Mouse (Mus musculus): Measurements from ENCODE around the gene Spint5. TPM values are rescaled to one million over a fixed set of nuclear protein-coding genes. Genes with fewer than 3 reads are reported as not detected.

Gene Spint5
- polyA plus RNA-seq, 1 experiment from 2014 or later = not detected

DNA sequence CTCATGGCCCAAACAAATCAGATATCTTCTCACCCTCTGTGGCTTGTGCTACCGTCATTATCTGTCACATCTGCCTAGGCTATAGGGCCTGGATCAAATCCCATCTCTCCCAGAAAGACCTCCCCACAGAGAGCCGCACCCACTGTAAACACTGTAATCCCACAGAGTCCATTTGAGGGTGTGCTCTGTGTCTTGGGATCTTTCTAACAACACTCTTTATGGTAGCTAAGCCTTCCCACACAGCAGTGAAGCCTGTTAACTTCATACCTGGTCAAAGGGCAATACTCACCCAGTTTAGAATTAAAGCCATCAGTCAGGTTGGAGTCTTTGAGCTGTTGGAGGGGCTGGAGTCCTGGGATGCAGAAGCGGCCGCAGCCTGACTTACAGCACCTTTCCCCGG lies 16.6 kb downstream of the Spint5 start:
- no peaks in the 10 kb centered on the region for H3K36me3 ChIP-seq (ENCODE audit: control insufficient read depth, insufficient read depth)
- H3K4me1 ChIP-seq (replicated peaks; ENCODE audit: control insufficient read depth, insufficient read depth, low read length) = no peaks in the 10 kb centered on the region
- H3K9me3 ChIP-seq (ENCODE audit: control insufficient read depth, low read length) = no peaks in the 10 kb centered on the region
- H3K4me3 ChIP-seq (replicated peaks; ENCODE audit: low read length) = no peak overlapping the region
- H3K4me2 ChIP-seq (ENCODE audit: low read length) = no peak overlapping the region
- no peak overlapping the region for H3K27ac ChIP-seq (ENCODE audit: low read length)
- WGBS = 87% methylated on average over 5 of the region's 5 CpGs
- no peaks in the 10 kb centered on the region for H3K27me3 ChIP-seq (replicated peaks; ENCODE audit: control insufficient read depth, insufficient read depth, low read length)
- no peak overlapping the region for H3K9ac ChIP-seq (replicated peaks; ENCODE audit: low read depth, low read length)
- no peak for ATAC-seq

DNA sequence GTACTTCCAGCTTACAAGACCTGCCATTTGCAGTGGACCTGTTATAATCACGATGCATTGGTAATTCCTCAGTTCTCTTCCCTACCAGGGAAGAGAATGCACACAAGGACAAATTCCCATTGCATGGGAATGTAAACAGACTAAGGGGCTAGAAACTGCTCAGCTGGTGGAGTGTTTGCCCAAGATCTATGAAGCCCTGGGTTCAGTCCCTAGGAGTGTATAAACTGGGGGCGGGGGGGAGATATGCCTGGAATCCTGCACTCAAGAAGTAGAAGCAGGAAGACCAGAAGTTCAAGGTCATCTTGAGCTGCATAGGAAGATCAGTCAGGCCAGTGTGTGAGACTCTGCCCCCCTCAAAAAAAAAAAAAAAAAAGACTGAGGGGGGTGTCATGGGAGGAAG lies 18.2 kb downstream of the Spint5 start:
- no peak overlapping the region for H3K27ac ChIP-seq (ENCODE audit: low read length)
- no peaks in the 10 kb centered on the region for H3K9me3 ChIP-seq (ENCODE audit: control insufficient read depth, low read length)
- H3K4me3 ChIP-seq (replicated peaks; ENCODE audit: low read length) = no peak overlapping the region
- H3K36me3 ChIP-seq (ENCODE audit: control insufficient read depth, insufficient read depth) = no peaks in the 10 kb centered on the region
- no peaks in the 10 kb centered on the region for H3K4me1 ChIP-seq (replicated peaks; ENCODE audit: control insufficient read depth, insufficient read depth, low read length)
- no peak overlapping the region for H3K9ac ChIP-seq (replicated peaks; ENCODE audit: low read depth, low read length)
- H3K27me3 ChIP-seq (replicated peaks; ENCODE audit: control insufficient read depth, insufficient read depth, low read length) = no peaks in the 10 kb centered on the region
- ATAC-seq = no peak
- WGBS = 87% methylated on average over 2 of the region's 2 CpGs
- no peak overlapping the region for H3K4me2 ChIP-seq (ENCODE audit: low read length)

DNA sequence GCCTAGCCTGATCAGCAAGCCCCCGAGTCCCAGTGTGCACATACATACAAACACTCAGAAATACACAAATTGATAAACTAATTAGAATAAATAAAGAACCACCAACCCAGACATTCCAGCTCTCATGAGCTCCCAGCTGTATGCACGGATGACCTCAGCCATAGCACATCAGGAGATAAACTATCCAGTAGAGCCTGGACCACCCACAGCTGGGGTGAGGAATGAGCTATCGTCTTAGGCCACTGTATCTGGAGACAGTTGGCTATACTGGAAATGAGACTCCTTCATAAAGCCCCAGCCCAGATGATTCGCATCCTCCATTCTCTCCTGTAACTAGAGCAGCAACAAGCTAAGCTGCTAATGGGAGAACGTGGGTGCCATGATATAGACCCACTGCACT lies 19.7 kb downstream of the Spint5 start:
- WGBS = 88% methylated on average over 5 of the region's 5 CpGs
- Histone ChIP-seq H3K9me3 (ENCODE audit: control insufficient read depth, low read length) (no peaks in the 10 kb centered on the region), H3K27me3 (replicated peaks; ENCODE audit: control insufficient read depth, insufficient read depth, low read length) (no peaks in the 10 kb centered on the region), H3K9ac (replicated peaks; ENCODE audit: low read depth, low read length) (no peak overlapping the region), H3K27ac (ENCODE audit: low read length) (no peak overlapping the region), H3K36me3 (ENCODE audit: control insufficient read depth, insufficient read depth) (no peaks in the 10 kb centered on the region), H3K4me3 (replicated peaks; ENCODE audit: low read length) (no peak overlapping the region), H3K4me2 (ENCODE audit: low read length) (no peak overlapping the region), H3K4me1 (replicated peaks; ENCODE audit: control insufficient read depth, insufficient read depth, low read length) (no peaks in the 10 kb centered on the region)
- no peak for ATAC-seq

DNA sequence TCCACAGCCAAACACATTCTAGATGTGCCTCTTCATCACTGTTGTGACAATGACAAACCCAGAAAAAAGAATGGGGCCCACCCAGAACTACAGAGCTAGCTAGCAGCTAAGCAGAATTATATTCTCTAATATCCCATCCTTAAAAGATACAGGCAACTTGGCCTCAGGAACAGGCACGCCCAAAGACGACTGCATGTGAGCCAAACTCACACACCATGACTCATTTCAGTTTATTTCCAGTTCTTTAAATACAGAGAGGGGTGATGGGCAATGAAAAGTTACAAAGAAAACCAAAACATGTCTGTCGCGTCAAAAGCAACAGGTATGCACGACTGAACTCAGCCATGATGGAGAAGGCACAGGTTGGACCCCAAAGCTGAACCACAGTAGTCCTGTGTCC lies 20.3 kb downstream of the Spint5 start:
- Histone ChIP-seq H3K4me1 (replicated peaks; ENCODE audit: control insufficient read depth, insufficient read depth, low read length) (no peaks in the 10 kb centered on the region), H3K9ac (replicated peaks; ENCODE audit: low read depth, low read length) (no peak overlapping the region), H3K4me3 (replicated peaks; ENCODE audit: low read length) (no peak overlapping the region), H3K36me3 (ENCODE audit: control insufficient read depth, insufficient read depth) (no peaks in the 10 kb centered on the region), H3K9me3 (ENCODE audit: control insufficient read depth, low read length) (no peaks in the 10 kb centered on the region), H3K27me3 (replicated peaks; ENCODE audit: control insufficient read depth, insufficient read depth, low read length) (no peaks in the 10 kb centered on the region), H3K27ac (ENCODE audit: low read length) (no peak overlapping the region), H3K4me2 (ENCODE audit: low read length) (no peak overlapping the region)
- 91% methylated on average over 5 of the region's 5 CpGs for WGBS
- no peak for ATAC-seq

DNA sequence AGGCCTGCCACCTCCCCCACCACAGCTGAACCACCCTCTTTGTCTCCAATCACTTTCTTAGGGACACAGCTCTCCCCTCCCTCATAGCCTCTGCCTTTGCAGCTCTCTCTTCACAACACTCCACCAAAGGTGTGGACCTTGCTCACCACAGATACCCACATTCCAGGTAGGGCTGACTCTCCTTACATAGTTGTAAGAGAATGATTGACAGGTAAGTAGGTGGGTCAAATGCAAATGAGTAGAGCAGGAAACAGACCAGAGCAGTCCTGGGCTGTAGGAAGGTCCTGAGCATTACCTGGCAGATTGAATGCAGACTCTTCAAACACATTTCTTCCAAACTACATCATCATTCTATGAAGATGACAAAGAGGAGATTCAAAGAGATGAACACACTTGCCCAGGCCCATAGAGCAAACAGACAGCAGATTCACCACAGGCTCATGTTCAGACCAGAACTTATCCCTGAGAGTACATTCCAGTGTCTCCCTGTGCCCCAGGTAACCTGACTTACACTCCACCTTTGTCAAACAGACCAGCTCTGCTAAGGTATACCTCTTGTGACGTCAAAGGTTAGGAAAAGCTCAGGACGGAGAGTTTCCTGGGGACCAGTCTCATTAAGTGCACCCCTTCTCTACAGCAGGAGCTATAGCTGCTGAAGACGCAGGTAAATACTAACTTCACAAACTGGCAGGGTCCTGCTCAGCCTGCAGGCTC lies 22.4 kb downstream of the Spint5 start:
- 65% methylated on average over 3 of the region's 3 CpGs for WGBS

DNA sequence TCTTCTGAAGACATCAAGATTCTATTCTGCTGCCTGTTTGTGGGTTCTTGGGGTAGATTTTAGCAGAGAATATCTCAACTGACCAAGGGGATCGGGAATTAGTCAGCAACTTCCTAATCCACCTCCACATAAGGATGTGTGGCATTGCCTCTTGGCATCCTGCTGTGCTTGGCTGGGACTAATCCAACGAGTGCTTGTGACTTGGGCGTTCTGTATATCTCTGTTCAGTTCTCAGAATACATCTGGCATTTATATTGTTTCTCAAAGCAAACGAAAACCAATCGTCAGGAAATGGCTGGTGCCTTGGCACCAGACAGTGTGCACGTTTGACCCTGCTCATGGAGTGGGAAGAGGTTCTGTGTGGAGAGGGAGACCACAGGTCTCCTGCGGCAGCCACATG lies 24.8 kb downstream of the Spint5 start:
- 57% methylated on average over 7 of the region's 7 CpGs for WGBS
- H3K4me3 ChIP-seq (replicated peaks; ENCODE audit: low read length) = no peak overlapping the region
- no peak for ATAC-seq
- no peak overlapping the region for H3K27ac ChIP-seq (ENCODE audit: low read length)
- 0 out of 2 replicates have a peak, but pooled peaks cover 3% of the 10 kb centered on the region for H3K27me3 ChIP-seq (replicated peaks; ENCODE audit: control insufficient read depth, insufficient read depth, low read length)
- H3K4me1 ChIP-seq (replicated peaks; ENCODE audit: control insufficient read depth, insufficient read depth, low read length) = peaks cover 1% of the 10 kb centered on the region
- no peak overlapping the region for H3K4me2 ChIP-seq (ENCODE audit: low read length)
- H3K36me3 ChIP-seq (ENCODE audit: control insufficient read depth, insufficient read depth) = no peaks in the 10 kb centered on the region
- no peak overlapping the region for H3K9ac ChIP-seq (replicated peaks; ENCODE audit: low read depth, low read length)
- no peaks in the 10 kb centered on the region for H3K9me3 ChIP-seq (ENCODE audit: control insufficient read depth, low read length)

More for the DNA sequence above, 22.4 kb downstream of the Spint5 start:
- no peak overlapping the region for H3K4me2 ChIP-seq (ENCODE audit: low read length)
- no peaks in the 10 kb centered on the region for H3K9me3 ChIP-seq (ENCODE audit: control insufficient read depth, low read length)
- no peaks in the 10 kb centered on the region for H3K4me1 ChIP-seq (replicated peaks; ENCODE audit: control insufficient read depth, insufficient read depth, low read length)
- no peak overlapping the region for H3K4me3 ChIP-seq (replicated peaks; ENCODE audit: low read length)
- ATAC-seq = no peak
- no peak overlapping the region for H3K27ac ChIP-seq (ENCODE audit: low read length)
- no peaks in the 10 kb centered on the region for H3K36me3 ChIP-seq (ENCODE audit: control insufficient read depth, insufficient read depth)
- H3K27me3 ChIP-seq (replicated peaks; ENCODE audit: control insufficient read depth, insufficient read depth, low read length) = no peaks in the 10 kb centered on the region
- H3K9ac ChIP-seq (replicated peaks; ENCODE audit: low read depth, low read length) = no peak overlapping the region

DNA sequence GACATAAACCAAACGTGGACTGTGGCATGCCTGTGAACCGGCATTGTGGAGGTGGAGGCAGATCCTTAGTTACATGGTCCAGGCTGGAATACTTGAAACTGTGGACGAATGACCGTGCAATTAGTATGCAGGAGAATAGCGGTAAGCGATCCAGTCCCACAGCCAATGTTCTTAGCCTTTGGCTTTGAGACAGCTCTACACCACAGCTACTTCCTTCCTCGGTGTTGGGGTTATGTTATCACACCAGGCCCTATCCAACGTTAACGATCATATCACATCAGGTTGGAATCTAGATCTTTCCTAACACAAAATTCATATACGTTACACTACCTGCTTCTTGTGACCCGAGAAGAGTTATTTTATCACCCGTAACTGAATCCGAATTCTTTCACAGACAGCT lies 29.9 kb downstream of the Spint5 start:
- Histone ChIP-seq H3K9ac (replicated peaks; ENCODE audit: low read depth, low read length) (no peak overlapping the region; the same call in 1 of the 2 replicates), H3K9me3 (ENCODE audit: control insufficient read depth, low read length) (no peaks in the 10 kb centered on the region), H3K27me3 (replicated peaks; ENCODE audit: control insufficient read depth, insufficient read depth, low read length) (0 out of 2 replicates have a peak, but pooled peaks cover 3% of the 10 kb centered on the region), H3K4me1 (replicated peaks; ENCODE audit: control insufficient read depth, insufficient read depth, low read length) (peaks cover 24% of the 10 kb centered on the region), H3K4me2 (ENCODE audit: low read length) (peak overlapping the region; percentile 77), H3K4me3 (replicated peaks; ENCODE audit: low read length) (peak overlapping the region; percentile 82), H3K36me3 (ENCODE audit: control insufficient read depth, insufficient read depth) (peaks cover 2% of the 10 kb centered on the region; the same call in 1 of the 2 replicates), H3K27ac (ENCODE audit: low read length) (no peak overlapping the region)
- 77% methylated on average over 13 of the region's 13 CpGs for WGBS
- no peak for ATAC-seq

DNA sequence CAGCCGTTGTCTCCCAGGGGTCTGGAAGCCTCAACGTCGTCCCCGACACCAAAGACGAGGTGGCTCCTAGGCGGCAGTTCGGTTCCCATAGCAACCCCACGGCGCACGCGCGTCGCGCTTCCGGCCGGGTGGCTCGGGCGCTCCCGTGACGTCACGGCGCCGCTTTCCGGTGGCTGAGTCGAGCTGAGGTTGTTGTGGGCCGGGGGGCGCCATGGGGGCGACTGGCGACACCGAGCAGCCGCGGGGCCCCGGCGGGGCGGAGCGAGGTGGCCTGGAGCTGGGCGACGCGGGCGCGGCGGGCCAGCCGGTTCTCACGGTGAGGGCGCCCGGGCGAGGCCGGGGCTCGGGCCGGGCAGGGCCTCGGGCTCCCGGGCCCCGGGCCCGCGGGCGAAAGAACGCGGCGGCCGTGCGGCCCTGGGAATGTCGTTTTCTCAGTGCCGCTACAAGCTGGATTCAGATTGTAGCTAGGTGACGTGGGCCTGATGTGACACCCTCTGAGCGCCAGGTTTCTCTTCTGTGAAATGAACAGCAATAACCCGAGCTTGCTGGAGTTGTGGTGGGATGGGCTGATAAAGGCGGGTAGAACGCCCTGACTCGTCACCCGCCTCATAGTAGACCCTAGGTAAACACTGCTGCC lies 30.9 kb downstream of the Spint5 start, which contains the start of the genes Wfdc3 and Dnttip1:
Wfdc3 (minus strand) TSS at position 89 of the 637 bp plus-strand sequence.
Dnttip1 (plus strand) TSS at position 141 of the 637 bp plus-strand sequence.
- Histone ChIP-seq H3K9ac (replicated peaks; ENCODE audit: low read depth, low read length) (peak within 1 kb of the TSS; percentile 88), H3K36me3 (ENCODE audit: control insufficient read depth, insufficient read depth) (peaks cover 2% of the 10 kb centered on the region; the same call in 1 of the 2 replicates), H3K27ac (ENCODE audit: low read length) (peak within 1 kb of the TSS; percentile 52), H3K4me1 (replicated peaks; ENCODE audit: control insufficient read depth, insufficient read depth, low read length) (peaks cover 24% of the 10 kb centered on the region), H3K9me3 (ENCODE audit: control insufficient read depth, low read length) (no peaks in the 10 kb centered on the region), H3K4me2 (ENCODE audit: low read length) (peak within 1 kb of the TSS; percentile 95), H3K4me3 (replicated peaks; ENCODE audit: low read length) (peak within 1 kb of the TSS; percentile 82), H3K27me3 (replicated peaks; ENCODE audit: control insufficient read depth, insufficient read depth, low read length) (0 out of 2 replicates have a peak, but pooled peaks cover 3% of the 10 kb centered on the region)
- whole genome bisulfite sequencing = under 1% methylated on average over 68 of the region's 70 CpGs
- ATAC-seq = peak; percentile 95

DNA sequence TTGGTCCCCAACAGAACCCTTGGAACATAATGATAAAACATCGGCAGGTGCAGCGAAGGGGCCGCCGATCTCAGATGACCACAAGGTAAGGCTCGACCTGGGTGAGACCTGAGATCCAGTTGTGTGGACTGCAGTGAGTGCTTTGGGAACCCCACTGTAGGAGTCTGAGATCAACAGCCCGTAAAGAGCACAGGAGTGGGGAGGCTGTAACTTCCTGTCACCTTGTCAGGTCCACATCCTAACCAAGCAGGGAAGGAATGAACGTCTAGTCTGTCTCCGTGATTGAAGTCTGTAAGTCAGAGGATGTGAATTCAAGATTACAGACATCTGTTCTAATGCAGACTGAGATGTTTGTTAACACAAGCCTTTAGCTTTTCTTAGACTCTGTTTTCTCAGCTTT lies 31.6 kb downstream of the Spint5 start:
- no peak for ATAC-seq
- Histone ChIP-seq H3K9me3 (ENCODE audit: control insufficient read depth, low read length) (no peaks in the 10 kb centered on the region), H3K9ac (replicated peaks; ENCODE audit: low read depth, low read length) (peak overlapping the region; percentile 88), H3K27me3 (replicated peaks; ENCODE audit: control insufficient read depth, insufficient read depth, low read length) (0 out of 2 replicates have a peak, but pooled peaks cover 3% of the 10 kb centered on the region), H3K4me2 (ENCODE audit: low read length) (peak overlapping the region; percentile 95), H3K36me3 (ENCODE audit: control insufficient read depth, insufficient read depth) (peaks cover 6% of the 10 kb centered on the region), H3K27ac (ENCODE audit: low read length) (no peak overlapping the region), H3K4me3 (replicated peaks; ENCODE audit: low read length) (peak overlapping the region; percentile 82), H3K4me1 (replicated peaks; ENCODE audit: control insufficient read depth, insufficient read depth, low read length) (peaks cover 24% of the 10 kb centered on the region)
- WGBS = 58% methylated on average over 8 of the region's 8 CpGs
